Mouse (Mus musculus): Measurements from ENCODE around the gene Zic1. TPM values are rescaled to one million over a fixed set of nuclear protein-coding genes. Genes with fewer than 3 reads are reported as not detected.

The Zic1 gene
- polyA plus RNA-seq (2014; fragmentation: Illumina TruSeq; extraction: RNeasy Lipid Tissue Mini Kit (QIAGEN cat#74804); ENCODE audit: low read depth, low replicate concordance) = not detected

GRCm38 (mm10) chr9:91365664-91366063 lies at the start of gene Zic1:
Gene Zic1, minus strand, starts transcription at chr9:91365810.

GRCm38 (mm10) chr9:91361856-91362601 lies 3.6 kb downstream of the Zic1 start, which contains the start of gene Zic4:
Gene Zic4, plus strand, starts transcription at chr9:91362413.

Other genes starting within 250 kb of the Zic1 start
- not detected for gene Zic4, start 3.4 kb downstream of the Zic1 start, polyA plus RNA-seq (2014; fragmentation: Illumina TruSeq; extraction: RNeasy Lipid Tissue Mini Kit (QIAGEN cat#74804); ENCODE audit: low read depth, low replicate concordance)

All from liver, adult 10 weeks (tissue).